Mouse (Mus musculus) intestine, embryonic 15.5 days (tissue): Measurements from ENCODE around the gene Nisch. TPM values are rescaled to one million over a fixed set of nuclear protein-coding genes. Genes with fewer than 3 reads are reported as not detected.

Source experiments
- ATAC-seq: fragments of 200-750 bp; cut with Nextera tagmentation; 2 replicates; pipeline ENCODE4 v1.8.0; 2017; ENCODE audit warnings: moderate TSS enrichment, moderate library complexity
- H3K27ac ChIP-seq: fragments of 300-500 bp; sonication (generic); 2 replicates; pipeline ENCODE4 v1.5.1; 2015; ENCODE audit warnings: mild to moderate bottlenecking, inconsistent platforms
- H3K27me3 ChIP-seq: fragments of 300-500 bp; sonication (generic); replicated peaks from 2 replicates; pipeline ENCODE4 v1.6.1; 2015; ENCODE audit warnings: inconsistent platforms
- H3K36me3 ChIP-seq: fragments of 300-500 bp; sonication (generic); 2 replicates; pipeline ENCODE4 v1.6.1; 2015; ENCODE audit warnings: inconsistent platforms
- H3K4me1 ChIP-seq: fragments of 300-500 bp; sonication (generic); replicated peaks from 2 replicates; pipeline ENCODE4 v1.6.1; 2015; ENCODE audit warnings: inconsistent platforms
- H3K4me2 ChIP-seq: fragments of 300-500 bp; sonication (generic); replicated peaks from 2 replicates; pipeline ENCODE4 v1.6.1; 2015; ENCODE audit warnings: mild to moderate bottlenecking, inconsistent platforms
- H3K4me3 ChIP-seq: fragments of 300-500 bp; sonication (generic); replicated peaks from 2 replicates; pipeline ENCODE4 v1.5.1; 2015; ENCODE audit warnings: inconsistent platforms
- H3K9ac ChIP-seq: fragments of 300-500 bp; sonication (generic); 2 replicates; pipeline ENCODE4 v1.6.1; 2015; ENCODE audit warnings: inconsistent platforms
- H3K9me3 ChIP-seq: fragments of 300-500 bp; sonication (generic); 2 replicates; pipeline ENCODE4 v1.6.1; 2016; ENCODE audit warnings: inconsistent platforms
- WGBS: fragments of 180-500 bp; shearing (Covaris S2); methylation state at CpG from one replicate; pipeline ENCODE4 v1.1.7; 2015; 5-methylcytosine and 5-hydroxymethylcytosine counted together
- polyA plus RNA-seq: library from polyadenylated mRNA; unstranded; fragments of >200 nt; fragmentation: Nextera tagmentation; extraction: Ambion mirVana; gene quantifications from 2 replicates; pipeline ENCODE4 v1.2.1, GENCODE M21; 2015

Nisch gene
- polyA plus RNA-seq, 1 experiment from 2014 or later = 280 TPM

DNA sequence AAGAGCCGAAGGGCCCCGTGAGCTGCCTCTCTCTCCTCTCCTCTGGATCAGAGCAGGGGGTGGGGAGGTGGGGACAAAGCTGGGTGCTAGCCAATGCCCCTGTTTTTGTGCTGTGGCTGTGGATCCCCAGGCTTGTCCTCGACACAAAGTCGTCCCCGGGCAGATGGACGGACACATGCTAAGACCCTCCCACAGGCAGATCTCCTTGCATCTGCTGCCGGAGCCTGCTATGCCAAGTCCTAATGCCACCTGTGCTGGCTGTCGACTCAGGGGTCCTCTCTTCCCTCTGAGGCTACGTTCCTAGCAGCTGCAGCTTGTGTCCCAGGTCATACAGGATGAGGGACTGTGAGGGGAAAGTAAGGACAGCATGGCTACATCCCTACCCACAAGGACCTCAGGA, 49.9 kb downstream of the Nisch start:
- Histone ChIP-seq H3K4me3 (peak overlapping the region; percentile 11), H3K9ac (no peak overlapping the region), H3K36me3 (peaks cover 15% of the 10 kb centered on the region), H3K4me2 (peak overlapping the region; percentile 38), H3K4me1 (peaks cover 4% of the 10 kb centered on the region; the same call in 1 of the 2 replicates), H3K27me3 (no peaks in the 10 kb centered on the region), H3K27ac (no peak overlapping the region), H3K9me3 (no peaks in the 10 kb centered on the region)
- WGBS = 58% methylated on average over 9 of the region's 9 CpGs
- no peak for ATAC-seq

DNA sequence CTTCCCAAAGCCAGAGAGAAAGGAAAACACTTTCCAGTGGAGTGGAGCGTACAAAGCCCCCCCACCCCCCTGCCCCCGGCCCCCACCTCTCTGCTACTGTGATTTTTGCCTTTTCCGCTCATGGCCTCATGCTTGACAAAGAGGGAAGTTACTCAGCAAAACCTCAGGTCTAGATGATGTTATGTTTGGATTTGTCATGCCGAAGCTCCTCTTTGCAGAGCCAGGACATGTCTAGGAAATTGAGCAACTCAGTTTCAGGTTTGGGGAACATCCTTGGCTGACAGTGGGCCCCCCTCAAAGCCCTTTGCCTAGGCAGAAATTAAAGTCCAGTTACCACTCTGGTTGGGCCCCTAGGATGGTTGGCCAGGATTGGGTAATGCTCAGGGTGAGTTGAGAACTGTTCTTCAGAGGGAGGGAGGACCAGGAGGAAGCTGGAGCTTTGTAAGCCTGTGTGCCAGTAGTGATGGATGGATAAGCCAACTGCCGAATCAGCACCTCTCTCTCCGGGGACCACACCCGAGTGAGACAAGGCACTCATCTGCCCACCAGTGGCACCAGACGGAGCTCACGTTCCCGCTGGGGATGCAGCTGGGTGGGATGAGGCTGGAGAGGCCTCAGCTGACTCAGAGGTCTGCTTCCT, 50.6 kb downstream of the Nisch start:
- no peak for ATAC-seq
- H3K27ac ChIP-seq = peak overlapping the region; percentile 38; the same call in 1 of the 2 replicates
- H3K9ac ChIP-seq = no peak overlapping the region
- peak overlapping the region; percentile 38; the same call in 1 of the 2 replicates for H3K4me2 ChIP-seq
- H3K4me3 ChIP-seq = no peak overlapping the region
- 47% methylated on average over 10 of the region's 10 CpGs for WGBS
- peaks cover 8% of the 10 kb centered on the region for H3K36me3 ChIP-seq
- H3K9me3 ChIP-seq = no peaks in the 10 kb centered on the region
- H3K27me3 ChIP-seq = no peaks in the 10 kb centered on the region
- peaks cover 4% of the 10 kb centered on the region; the same call in 1 of the 2 replicates for H3K4me1 ChIP-seq

- Histone ChIP-seq H3K4me2 (no peak overlapping the region), H3K4me3 (no peak overlapping the region), H3K36me3 (peaks cover 2% of the 10 kb centered on the region; the same call in 1 of the 2 replicates), H3K27me3 (no peaks in the 10 kb centered on the region), H3K9ac (no peak overlapping the region), H3K4me1 (peaks cover 4% of the 10 kb centered on the region; the same call in 1 of the 2 replicates), H3K27ac (no peak overlapping the region), H3K9me3 (no peaks in the 10 kb centered on the region)
- WGBS = 59% methylated on average over 7 of the region's 7 CpGs
- no peak for ATAC-seq
Observed at GRCm38 (mm10) chr14:31165458-31165857, 51.3 kb downstream of the Nisch start.

- no peak overlapping the region for H3K4me3 ChIP-seq
- H3K4me1 ChIP-seq = peaks cover 4% of the 10 kb centered on the region; the same call in 1 of the 2 replicates
- 65% methylated on average over 2 of the region's 2 CpGs for WGBS
- no peak overlapping the region for H3K4me2 ChIP-seq
- H3K27ac ChIP-seq = no peak overlapping the region
- no peak overlapping the region for H3K9ac ChIP-seq
- no peak for ATAC-seq
- H3K9me3 ChIP-seq = no peaks in the 10 kb centered on the region
- H3K27me3 ChIP-seq = no peaks in the 10 kb centered on the region
- no peaks in the 10 kb centered on the region for H3K36me3 ChIP-seq
Observed at GRCm38 (mm10) chr14:31165010-31165409, 51.7 kb downstream of the Nisch start.

DNA sequence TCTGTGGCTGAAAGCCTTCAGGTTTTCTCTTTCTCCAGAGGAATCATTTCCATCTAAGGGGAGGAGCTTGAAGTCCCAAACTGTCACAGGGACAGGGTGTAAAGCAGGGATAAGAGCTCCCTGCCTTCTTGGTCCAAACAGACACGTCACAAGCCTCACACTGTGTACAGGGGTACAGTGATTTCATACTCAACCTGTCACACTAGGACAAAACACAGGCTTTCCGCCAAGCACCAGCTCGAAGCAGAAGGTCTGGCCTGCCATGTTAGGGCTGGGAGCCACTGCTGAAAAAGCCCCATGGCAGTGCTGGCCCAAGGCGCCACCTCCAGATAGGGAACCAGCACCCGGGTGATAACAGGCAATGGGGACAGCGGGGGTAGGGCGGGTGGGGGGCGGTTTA, 52.7 kb downstream of the Nisch start:
- Histone ChIP-seq H3K9me3 (no peaks in the 10 kb centered on the region), H3K27ac (no peak overlapping the region), H3K36me3 (no peaks in the 10 kb centered on the region), H3K27me3 (no peaks in the 10 kb centered on the region), H3K4me2 (no peak overlapping the region), H3K4me3 (no peak overlapping the region), H3K9ac (no peak overlapping the region), H3K4me1 (peaks cover 4% of the 10 kb centered on the region; the same call in 1 of the 2 replicates)
- 67% methylated on average over 8 of the region's 8 CpGs for WGBS
- ATAC-seq = no peak

- ATAC-seq = no peak
- 78% methylated on average over 10 of the region's 10 CpGs for WGBS
Observed at GRCm38 (mm10) chr14:31161638-31162037, 55.1 kb downstream of the Nisch start.

GRCm38 (mm10) chr14:31161191-31161590, 55.6 kb downstream of the Nisch start:
- Histone ChIP-seq H3K36me3 (no peaks in the 10 kb centered on the region), H3K9me3 (no peaks in the 10 kb centered on the region), H3K27me3 (no peaks in the 10 kb centered on the region), H3K4me1 (no peaks in the 10 kb centered on the region), H3K27ac (no peak overlapping the region), H3K4me3 (no peak overlapping the region), H3K9ac (no peak overlapping the region), H3K4me2 (no peak overlapping the region)
- 87% methylated on average over 7 of the region's 7 CpGs for WGBS
- no peak for ATAC-seq

More at GRCm38 (mm10) chr14:31161638-31162037, 55.1 kb downstream of the Nisch start:
- H3K36me3 ChIP-seq = no peaks in the 10 kb centered on the region
- H3K27me3 ChIP-seq = no peaks in the 10 kb centered on the region
- no peak overlapping the region for H3K27ac ChIP-seq
- peaks cover 4% of the 10 kb centered on the region; the same call in 1 of the 2 replicates for H3K4me1 ChIP-seq
- no peaks in the 10 kb centered on the region for H3K9me3 ChIP-seq
- no peak overlapping the region for H3K9ac ChIP-seq
- no peak overlapping the region for H3K4me2 ChIP-seq
- H3K4me3 ChIP-seq = no peak overlapping the region

- ATAC-seq = peak; percentile 71
- 66% methylated on average over 27 of the region's 27 CpGs for WGBS
- H3K4me2 ChIP-seq = peak overlapping the region; percentile 31; the same call in 1 of the 2 replicates
- no peaks in the 10 kb centered on the region for H3K4me1 ChIP-seq
- H3K27ac ChIP-seq = no peak overlapping the region
- H3K27me3 ChIP-seq = no peaks in the 10 kb centered on the region
- H3K9me3 ChIP-seq = no peaks in the 10 kb centered on the region
- no peak overlapping the region for H3K9ac ChIP-seq
- H3K36me3 ChIP-seq = no peaks in the 10 kb centered on the region
- no peak overlapping the region for H3K4me3 ChIP-seq
Observed at GRCm38 (mm10) chr14:31160196-31161150, 56.3 kb downstream of the Nisch start.

DNA sequence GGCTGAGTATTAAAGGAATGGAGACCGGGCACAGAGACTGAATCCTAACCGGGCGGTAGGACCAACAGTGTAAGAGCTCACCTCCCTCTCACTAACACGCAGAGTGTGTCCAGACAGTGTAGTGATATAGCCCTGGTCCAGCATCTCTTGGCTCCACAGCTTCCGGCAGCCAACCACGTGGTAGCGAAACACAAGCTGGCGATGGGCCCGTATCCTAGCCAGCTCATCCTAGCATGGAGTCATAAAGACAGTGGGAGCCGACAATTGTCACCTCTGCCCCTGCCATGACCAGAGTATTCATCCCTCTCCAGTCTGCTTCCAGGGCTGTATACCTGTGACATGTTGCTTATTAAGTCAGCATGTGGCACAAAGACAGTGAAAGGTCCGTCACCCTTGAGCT, 71.1 kb downstream of the Nisch start:
- no peak overlapping the region for H3K27ac ChIP-seq
- no peak for ATAC-seq
- H3K9ac ChIP-seq = no peak overlapping the region

DNA sequence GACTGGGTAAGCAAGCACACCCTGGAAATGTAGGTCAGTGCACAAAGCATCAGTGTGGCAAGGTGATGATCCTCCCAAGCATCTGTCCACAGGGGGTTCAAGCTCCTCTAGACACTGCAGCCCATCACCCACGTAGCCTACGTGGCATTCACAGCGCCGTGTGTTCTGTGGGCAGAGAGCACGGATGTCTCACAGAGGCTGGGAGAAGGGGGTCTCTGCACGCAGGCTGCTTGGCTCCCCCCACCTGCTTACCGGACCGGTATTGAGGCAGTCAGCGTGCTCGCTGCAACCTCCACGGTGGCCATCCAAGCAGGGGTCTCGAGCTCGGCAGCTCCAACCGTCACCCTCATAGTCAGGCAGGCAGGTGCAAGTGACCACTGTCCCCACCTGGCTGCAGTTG, 75.7 kb downstream of the Nisch start:
- Histone ChIP-seq H3K4me1 (no peaks in the 10 kb centered on the region), H3K4me2 (no peak overlapping the region), H3K9me3 (no peaks in the 10 kb centered on the region), H3K4me3 (no peak overlapping the region), H3K36me3 (peaks cover 47% of the 10 kb centered on the region), H3K9ac (no peak overlapping the region), H3K27ac (no peak overlapping the region), H3K27me3 (no peaks in the 10 kb centered on the region)
- 96% methylated on average over 14 of the region's 14 CpGs for WGBS
- ATAC-seq = no peak

More for the DNA sequence above, 71.1 kb downstream of the Nisch start:
- no peak overlapping the region for H3K4me3 ChIP-seq
- no peaks in the 10 kb centered on the region for H3K9me3 ChIP-seq
- H3K4me2 ChIP-seq = no peak overlapping the region
- H3K27me3 ChIP-seq = no peaks in the 10 kb centered on the region; the same call in 1 of the 2 replicates
- H3K36me3 ChIP-seq = peaks cover 9% of the 10 kb centered on the region; the same call in 1 of the 2 replicates
- WGBS = 89% methylated on average over 11 of the region's 11 CpGs
- H3K4me1 ChIP-seq = no peaks in the 10 kb centered on the region

DNA sequence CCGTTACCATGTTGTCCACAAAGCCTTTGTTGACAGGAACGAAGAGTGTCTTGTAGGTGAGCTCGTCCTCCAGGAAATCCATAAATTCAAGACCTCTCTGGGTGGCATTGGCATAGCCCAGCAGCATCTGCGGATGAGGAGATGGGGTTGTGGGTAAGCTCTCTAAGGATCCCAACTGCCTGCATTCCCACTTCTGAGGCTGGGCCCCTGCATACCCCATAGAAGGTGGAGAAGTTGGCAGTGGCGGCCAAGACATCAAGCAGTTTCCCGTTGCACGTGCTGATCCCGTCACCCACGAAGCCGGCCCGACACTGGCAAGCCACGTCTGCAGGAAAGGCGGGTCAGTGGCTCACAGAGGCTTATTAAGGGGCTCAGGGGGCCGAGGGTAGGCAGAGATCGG, 76.6 kb downstream of the Nisch start:
- no peak overlapping the region for H3K4me3 ChIP-seq
- no peak for ATAC-seq
- H3K4me2 ChIP-seq = no peak overlapping the region
- H3K36me3 ChIP-seq = peaks cover 56% of the 10 kb centered on the region
- H3K27me3 ChIP-seq = no peaks in the 10 kb centered on the region
- H3K9me3 ChIP-seq = no peaks in the 10 kb centered on the region
- H3K9ac ChIP-seq = no peak overlapping the region
- H3K27ac ChIP-seq = no peak overlapping the region
- H3K4me1 ChIP-seq = no peaks in the 10 kb centered on the region
- WGBS = 91% methylated on average over 15 of the region's 15 CpGs

DNA sequence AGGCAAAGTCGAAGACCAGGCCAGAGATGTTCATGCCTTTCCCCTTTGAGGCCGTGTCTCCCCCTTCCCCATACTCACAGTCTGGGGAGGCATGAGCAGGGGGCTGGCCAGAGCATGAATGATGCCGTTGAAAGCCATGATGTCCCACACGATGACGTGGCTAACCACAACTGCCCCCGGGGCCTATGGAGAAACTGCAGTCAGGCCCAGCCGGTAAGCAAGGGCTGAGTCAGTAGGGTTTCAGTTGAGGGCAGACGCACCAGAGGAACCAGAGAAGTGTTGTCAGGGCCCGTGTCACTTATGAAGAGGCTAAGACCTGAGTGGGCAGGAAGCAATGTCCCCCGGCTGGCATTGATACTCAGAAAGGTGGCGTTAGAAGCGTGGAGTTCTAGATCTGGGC, 77.1 kb downstream of the Nisch start:
- no peak overlapping the region for H3K4me3 ChIP-seq
- H3K4me2 ChIP-seq = no peak overlapping the region
- 91% methylated on average over 12 of the region's 12 CpGs for WGBS
- H3K9me3 ChIP-seq = no peaks in the 10 kb centered on the region
- no peak for ATAC-seq
- H3K4me1 ChIP-seq = 0 out of 2 replicates have a peak, but pooled peaks cover 2% of the 10 kb centered on the region
- no peaks in the 10 kb centered on the region for H3K27me3 ChIP-seq
- peaks cover 59% of the 10 kb centered on the region for H3K36me3 ChIP-seq
- no peak overlapping the region for H3K27ac ChIP-seq
- H3K9ac ChIP-seq = no peak overlapping the region
